Mouse (Mus musculus) CD4-positive naive resting alpha-beta T cell, adult 76 days (primary cell): ENCODE data around the gene Nbl1. TPM values are rescaled to one million over a fixed set of nuclear protein-coding genes. Genes with fewer than 3 reads are reported as not detected.

Source experiments
- total RNA-seq: library from RNA; stranded (reverse); gene quantifications from one replicate; pipeline ENCODE4 v1.2.4, GENCODE M21; 2023

Nbl1 gene
- total RNA-seq, result 0.41 TPM

DNA sequence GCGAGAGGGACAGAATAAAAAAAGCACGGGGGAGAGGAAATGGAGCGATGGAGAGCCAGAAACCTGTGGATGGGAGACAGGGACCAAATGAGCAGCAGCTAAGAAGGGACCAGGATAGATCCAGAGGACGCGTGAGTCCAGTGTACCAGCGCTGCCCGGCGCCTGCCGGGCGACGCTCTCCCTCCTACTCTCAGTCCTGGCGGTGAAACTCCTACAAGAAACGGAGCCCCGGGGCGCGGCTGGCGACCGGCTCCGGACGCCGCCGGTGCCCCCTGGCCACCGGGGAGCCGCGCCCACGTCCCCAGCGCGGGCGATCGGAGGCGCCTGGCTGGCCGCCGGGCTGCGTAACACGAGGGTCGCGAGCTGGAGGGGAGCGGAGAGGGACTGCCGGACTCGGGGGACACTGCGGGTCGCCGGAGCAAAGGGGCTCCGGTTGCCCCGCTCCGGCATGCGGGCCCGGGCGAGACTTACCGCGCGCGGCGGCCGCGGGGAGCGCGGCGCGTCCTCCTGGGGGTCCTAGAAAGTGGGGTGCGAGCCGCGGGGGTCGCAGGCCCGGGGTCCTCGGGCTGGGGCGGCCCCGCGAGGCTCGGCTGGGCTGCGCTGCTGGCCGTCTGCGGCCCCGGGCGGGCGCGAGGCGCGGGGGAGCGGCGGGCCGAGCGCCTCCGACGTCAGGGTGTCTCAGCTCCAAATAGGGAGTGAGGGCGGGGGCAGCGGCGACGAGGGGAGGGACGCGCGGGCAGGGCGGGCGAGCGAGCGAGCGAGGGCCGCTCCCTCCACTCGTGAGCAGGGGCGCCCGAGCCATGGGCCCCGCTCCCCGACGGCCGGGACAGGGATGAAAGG, at the start of gene Nbl1:
Nbl1 (minus strand) TSS at position 638 of the 840 bp plus-strand sequence.

DNA sequence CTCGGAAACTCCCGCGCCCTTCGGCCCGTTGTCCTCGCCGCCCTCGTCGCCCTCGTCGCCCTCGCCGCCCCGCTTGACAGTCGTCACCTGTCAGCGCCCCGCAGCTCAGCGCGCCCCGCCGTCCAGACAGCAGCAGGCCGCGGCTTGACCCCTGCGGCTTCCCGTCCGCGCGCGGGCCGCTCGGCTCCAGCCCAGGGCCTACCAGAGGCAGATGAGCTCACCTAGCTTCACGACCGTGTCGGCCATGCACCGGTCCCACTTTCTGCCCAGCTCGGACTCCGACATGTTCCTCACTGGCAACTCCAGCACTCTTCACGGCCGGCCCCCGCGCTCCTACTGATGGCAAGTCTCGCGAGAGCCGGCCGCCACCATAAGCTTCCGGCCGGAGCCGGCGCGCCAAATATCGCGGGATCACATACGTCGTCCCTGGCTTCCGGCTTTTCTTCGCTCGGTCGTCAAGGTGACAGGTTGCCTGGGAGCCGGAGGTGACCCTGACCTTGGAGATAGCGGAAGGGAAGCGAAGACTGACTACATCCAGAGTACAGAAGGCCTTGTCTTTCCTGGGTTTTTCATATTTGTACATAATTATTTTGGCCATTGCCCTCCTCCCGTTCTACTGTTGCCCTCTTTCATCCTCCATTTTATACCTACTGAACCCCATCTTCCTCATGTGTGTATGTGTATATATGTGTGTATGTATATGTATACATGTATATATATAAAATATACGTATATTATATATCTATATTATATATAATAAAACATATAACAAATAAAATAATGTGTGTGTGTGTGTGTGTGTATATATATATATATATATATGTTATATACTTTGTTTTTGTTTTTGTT, 38.1 kb upstream of the Nbl1 start, which contains the start of gene Minos1:
Minos1 (minus strand) TSS at position 413 of the 849 bp plus-strand sequence.

DNA sequence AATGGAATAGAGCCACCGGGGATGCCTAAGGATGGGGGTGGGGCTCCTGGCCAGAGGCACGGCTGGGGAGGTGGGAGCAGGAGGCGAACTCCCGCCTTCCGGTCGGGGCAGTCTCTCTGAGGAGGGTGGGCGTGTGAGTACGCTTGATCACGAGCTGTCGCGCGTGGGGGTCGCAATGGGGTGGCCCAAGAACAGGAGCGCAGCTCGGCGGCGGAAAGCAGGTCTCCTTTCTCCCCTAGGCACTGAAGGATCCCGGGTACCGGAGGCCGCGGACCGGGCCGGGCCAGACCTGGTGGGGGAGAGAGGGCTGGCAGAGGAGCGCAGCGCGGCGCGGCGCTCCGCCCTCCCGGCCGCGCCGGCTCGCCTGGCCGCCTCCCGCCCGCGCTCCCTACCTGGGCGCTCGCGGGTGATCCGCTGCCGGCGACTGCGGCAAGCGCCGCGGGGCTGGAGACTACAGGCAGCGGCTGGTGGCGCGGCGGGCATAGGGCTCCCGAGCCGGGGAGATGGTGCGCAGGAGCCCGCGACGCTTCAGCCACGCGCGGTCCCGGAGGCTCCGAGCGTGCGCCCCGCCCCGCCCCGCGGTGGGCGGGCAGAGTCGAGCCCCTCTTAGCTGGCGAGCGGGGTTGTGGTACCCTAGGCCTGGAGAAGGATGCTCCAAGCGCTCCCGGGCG, 17.6 kb downstream of the Nbl1 start, which contains the start of gene Htr6:
Htr6 (minus strand) TSS at position 530 of the 671 bp plus-strand sequence.

Other genes starting within 250 kb of the Nbl1 start
- not detected for gene Pla2g5, start 229.5 kb downstream of the Nbl1 start, total RNA-seq
- not detected for gene Gm13030, start 219.0 kb downstream of the Nbl1 start, total RNA-seq
- gene Pla2g2e, start 215.1 kb downstream of the Nbl1 start, total RNA-seq, result not detected
- gene Otud3, start 179.0 kb downstream of the Nbl1 start, total RNA-seq, result 7.4 TPM
- gene Rnf186, start 125.9 kb downstream of the Nbl1 start, total RNA-seq, result not detected
- 44.3 TPM for gene Tmco4, start 120.1 kb downstream of the Nbl1 start, total RNA-seq
- gene Htr6, start 17.4 kb downstream of the Nbl1 start, total RNA-seq, result not detected
- gene Minos1, start 38.1 kb upstream of the Nbl1 start, total RNA-seq, result 95.6 TPM
- 347 TPM for gene Capzb, start 99.9 kb upstream of the Nbl1 start, total RNA-seq
- gene Pqlc2, start 217.7 kb upstream of the Nbl1 start, total RNA-seq, result 6.3 TPM
- gene Akr7a5, start 217.8 kb upstream of the Nbl1 start, total RNA-seq, result 13.0 TPM